In the genomic region with DNA sequence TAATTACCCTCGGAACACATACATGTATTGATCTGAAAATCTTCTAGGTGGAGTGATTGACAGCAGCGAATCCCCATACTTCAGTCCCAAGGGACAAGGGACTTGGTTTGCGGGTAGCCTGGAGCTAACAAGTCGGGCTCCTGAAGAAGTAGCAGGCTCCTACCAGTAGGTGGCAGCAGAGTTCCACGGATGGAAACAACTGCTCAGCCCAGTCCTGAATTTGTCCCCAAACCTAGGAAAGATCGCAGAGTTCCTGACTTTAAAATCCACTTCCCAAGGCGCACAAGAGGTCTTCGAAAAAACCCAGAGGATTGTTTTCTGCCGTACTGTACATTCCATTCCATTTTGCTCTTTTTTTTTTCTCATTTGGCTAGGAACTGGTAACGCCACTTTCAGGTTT, we compare ENCODE assay signal across 8 mouse cellular contexts.
DNase-seq lines count a peak whose midpoint lies in the region; ATAC-seq lines count a peak whose summit lies in the region.

No protein-coding gene starts in this region.

- H3K4me1 ChIP-seq in hindbrain, embryonic 11.5 days (replicated peaks; ENCODE audit: control insufficient read depth, insufficient read depth, low read length) = no peaks in the 10 kb centered on the region
- H3K4me1 ChIP-seq in lung, embryonic 16.5 days (replicated peaks; ENCODE audit: control insufficient read depth, insufficient read depth, low read length) = no peaks in the 10 kb centered on the region

- no peak overlapping the region for H3K9ac ChIP-seq in hindbrain, embryonic 11.5 days (ENCODE audit: low read depth, low read length)
- H3K9ac ChIP-seq in lung, embryonic 16.5 days (ENCODE audit: low read length) = peak overlapping the region; percentile 65

- H3K4me3 ChIP-seq in hindbrain, embryonic 11.5 days (ENCODE audit: low read depth, low read length) = no peak overlapping the region
- H3K4me3 ChIP-seq in lung, embryonic 16.5 days (ENCODE audit: low read length) = peak overlapping the region; percentile 50

- no peaks in the 10 kb centered on the region for H3K27me3 ChIP-seq in hindbrain, embryonic 11.5 days (ENCODE audit: control insufficient read depth, insufficient read depth, low read length)
- peaks cover 7% of the 10 kb centered on the region for H3K27me3 ChIP-seq in lung, embryonic 16.5 days (ENCODE audit: control insufficient read depth, insufficient read depth, low read depth, low read length)

- H3K9me3 ChIP-seq in hindbrain, embryonic 11.5 days (ENCODE audit: control insufficient read depth, low read length) = no peaks in the 10 kb centered on the region
- no peaks in the 10 kb centered on the region for H3K9me3 ChIP-seq in lung, embryonic 16.5 days (ENCODE audit: control insufficient read depth, low read length)

- no peak overlapping the region for H3K27ac ChIP-seq in hindbrain, embryonic 11.5 days (ENCODE audit: low read depth, low read length)
- H3K27ac ChIP-seq in lung, embryonic 16.5 days (ENCODE audit: low read length) = no peak overlapping the region

- DNase-seq in MEL-GATA-1-ER (ENCODE audit: extremely low read depth, low read depth) = peak; percentile 5
- DNase-seq in cerebellum, adult 8-10 months = peak; percentile 78
- DNase-seq in frontal cortex, adult 2 months (ENCODE audit: extremely low spot score in 1 of 2, low spot score in 1 of 2) = peak; percentile 44 to 96
- DNase-seq in hindbrain, embryonic 11.5 days (ENCODE audit: low spot score) = peak; percentile 94
- peak; percentile 74 for DNase-seq in layer of hippocampus, adult 9-11 months
- peak; percentile 91 for DNase-seq in ovary, postnatal 14 days (ENCODE audit: low spot score)
- peak; percentile 18 to 78 for DNase-seq in thymus, postnatal 10 days (ENCODE audit: low spot score in 2 of 2)

- peak; percentile 83 for ATAC-seq in hindbrain, embryonic 11.5 days (ENCODE audit: low FRiP score)
- peak; percentile 78; the same call in 1 of the 2 replicates for ATAC-seq in lung, embryonic 16.5 days (ENCODE audit: low read depth)

- peak overlapping the region; percentile 23 for H3K4me2 ChIP-seq in hindbrain, embryonic 11.5 days (replicated peaks; ENCODE audit: low read depth, low read length)
- H3K4me2 ChIP-seq in lung, embryonic 16.5 days (ENCODE audit: low read depth, low read length) = peak overlapping the region; percentile 74

- H3K36me3 ChIP-seq in hindbrain, embryonic 11.5 days (ENCODE audit: control insufficient read depth, insufficient read depth, low read length) = no peaks in the 10 kb centered on the region
- no peaks in the 10 kb centered on the region for H3K36me3 ChIP-seq in lung, embryonic 16.5 days (ENCODE audit: control insufficient read depth, insufficient read depth, low read length)

- WGBS in hindbrain, embryonic 11.5 days = 20% methylated on average over 10 of the region's 10 CpGs
- 5% methylated on average over 10 of the region's 10 CpGs for WGBS in lung, embryonic 16.5 days

Comparison
In these comparisons a context has a peak if more than half of its experiments do, and no peak if none do; other contexts are left out.
1. DNase-seq: peak in every context shown above with its lines; median percentile 94 in hindbrain, embryonic 11.5 days; 91 in ovary, postnatal 14 days; 78 in cerebellum, adult 8-10 months; 74 in layer of hippocampus, adult 9-11 months; 70 in frontal cortex, adult 2 months; 48 in thymus, postnatal 10 days; 5 in MEL-GATA-1-ER.